Mouse (Mus musculus) heart, embryonic 13.5 days (tissue): ENCODE results near the gene Prkag1. TPM values are rescaled to one million over a fixed set of nuclear protein-coding genes. Genes with fewer than 3 reads are reported as not detected.
"Not testable (repeated sequence)": the region's sequence is repeated elsewhere in the genome, so short reads cannot be mapped to it uniquely, and the experiment has no call there.

ENCODE experiments used
- ATAC-seq: fragments of 200-750 bp; cut with Nextera tagmentation; 2 replicates; pipeline ENCODE4 v1.8.0; 2017; ENCODE audit warnings: moderate TSS enrichment; ENCODE audit not compliant: insufficient number of reproducible peaks, low FRiP score, low TSS enrichment; ENCODE audit errors: extremely low read depth
- H3K27ac ChIP-seq: fragments of 300-500 bp; sonication (generic); replicated peaks from 2 replicates; pipeline ENCODE4 v1.5.1; 2015; ENCODE audit warnings: moderate library complexity, mild to moderate bottlenecking, inconsistent platforms
- H3K27me3 ChIP-seq: fragments of 300-500 bp; sonication (generic); replicated peaks from 2 replicates; pipeline ENCODE4 v1.6.1; 2015; ENCODE audit warnings: mild to moderate bottlenecking, inconsistent platforms
- H3K36me3 ChIP-seq: fragments of 300-500 bp; sonication (generic); 2 replicates; pipeline ENCODE4 v1.6.1; 2015; ENCODE audit warnings: mild to moderate bottlenecking, inconsistent platforms
- H3K4me1 ChIP-seq: fragments of 300-500 bp; sonication (generic); 2 replicates; pipeline ENCODE4 v1.6.1; 2015; ENCODE audit warnings: inconsistent platforms
- H3K4me2 ChIP-seq: fragments of 300-500 bp; sonication (generic); 2 replicates; pipeline ENCODE4 v1.6.1; 2015; ENCODE audit warnings: inconsistent platforms, mild to moderate bottlenecking, moderate library complexity
- H3K4me3 ChIP-seq: fragments of 300-500 bp; sonication (generic); 2 replicates; pipeline ENCODE4 v1.5.1; 2015; ENCODE audit warnings: moderate library complexity, mild to moderate bottlenecking, inconsistent platforms
- H3K9ac ChIP-seq: fragments of 300-500 bp; sonication (generic); 2 replicates; pipeline ENCODE4 v1.6.1; 2015; ENCODE audit warnings: inconsistent platforms, mild to moderate bottlenecking, moderate library complexity
- H3K9me3 ChIP-seq: fragments of 300-500 bp; sonication (generic); 2 replicates; pipeline ENCODE4 v1.6.1; 2016; ENCODE audit warnings: inconsistent platforms
- WGBS: fragments of 180-500 bp; shearing (Covaris S2); methylation state at CpG from one replicate; pipeline ENCODE4 v1.1.7; 2015; ENCODE audit warnings: mixed read lengths; 5-methylcytosine and 5-hydroxymethylcytosine counted together
- polyA plus RNA-seq: library from polyadenylated mRNA; unstranded; fragments of >200 nt; fragmentation: Nextera tagmentation; extraction: Ambion mirVana; gene quantifications from 2 replicates; pipeline ENCODE4 v1.2.1, GENCODE M21; 2015

The Prkag1 gene
- polyA plus RNA-seq, 1 experiment from 2014 or later = 88.3 TPM

GRCm38 (mm10) chr15:98812741-98813424 lies 18.4 kb downstream of the Prkag1 start:
- ATAC-seq = no peak
- Histone ChIP-seq H3K4me3 (no peak overlapping the region), H3K4me2 (no peak overlapping the region), H3K27me3 (peaks cover 30% of the 10 kb centered on the region), H3K27ac (no peak overlapping the region), H3K9ac (no peak overlapping the region), H3K4me1 (peaks cover 22% of the 10 kb centered on the region), H3K36me3 (peaks cover 70% of the 10 kb centered on the region), H3K9me3 (no peaks in the 10 kb centered on the region)
- WGBS = 84% methylated on average over 20 of the region's 20 CpGs

- not testable (repeated sequence) for H3K27ac ChIP-seq, H3K9ac ChIP-seq, H3K4me2 ChIP-seq, H3K9me3 ChIP-seq, H3K4me3 ChIP-seq, ATAC-seq
- WGBS = 65% methylated on average over 6 of the region's 6 CpGs
- H3K27me3 ChIP-seq = peaks cover 57% of the 10 kb centered on the region
- H3K4me1 ChIP-seq = peaks cover 46% of the 10 kb centered on the region
- H3K36me3 ChIP-seq = peaks cover 46% of the 10 kb centered on the region
Observed at GRCm38 (mm10) chr15:98810212-98810611, 21.1 kb downstream of the Prkag1 start.

GRCm38 (mm10) chr15:98809390-98809789 lies 21.9 kb downstream of the Prkag1 start, which contains the start of gene Ddn:
Ddn (minus strand) TSS chr15:98809490.
- no peak within 1 kb of the TSS for H3K27ac ChIP-seq
- WGBS = 33% methylated on average over 3 of the region's 3 CpGs
- H3K27me3 ChIP-seq = peaks cover 65% of the 10 kb centered on the region
- ATAC-seq = no peak
- H3K4me2 ChIP-seq = peak within 1 kb of the TSS; percentile 77
- H3K4me3 ChIP-seq = peak within 1 kb of the TSS; percentile 57
- peaks cover 51% of the 10 kb centered on the region for H3K4me1 ChIP-seq
- H3K9ac ChIP-seq = peak within 1 kb of the TSS; percentile 76
- H3K36me3 ChIP-seq = peaks cover 39% of the 10 kb centered on the region
- no peaks in the 10 kb centered on the region for H3K9me3 ChIP-seq

GRCm38 (mm10) chr15:98808651-98809134 lies 22.6 kb downstream of the Prkag1 start:
- Histone ChIP-seq H3K4me2 (peak overlapping the region; percentile 77), H3K4me3 (peak overlapping the region; percentile 57), H3K27me3 (peaks cover 72% of the 10 kb centered on the region), H3K36me3 (peaks cover 32% of the 10 kb centered on the region), H3K4me1 (peaks cover 57% of the 10 kb centered on the region), H3K9ac (peak overlapping the region; percentile 76), H3K9me3 (no peaks in the 10 kb centered on the region), H3K27ac (no peak overlapping the region)
- WGBS = 17% methylated on average over 6 of the region's 6 CpGs
- ATAC-seq = no peak

- H3K4me1 ChIP-seq = peaks cover 63% of the 10 kb centered on the region
- under 1% methylated on average over 22 of the region's 34 CpGs for WGBS
- peak overlapping the region; percentile 77 for H3K4me2 ChIP-seq
- peak overlapping the region; percentile 76 for H3K9ac ChIP-seq
- no peak for ATAC-seq
- peaks cover 26% of the 10 kb centered on the region for H3K36me3 ChIP-seq
- no peaks in the 10 kb centered on the region for H3K9me3 ChIP-seq
- H3K4me3 ChIP-seq = peak overlapping the region; percentile 57
- peaks cover 78% of the 10 kb centered on the region for H3K27me3 ChIP-seq
- no peak overlapping the region for H3K27ac ChIP-seq
Observed at GRCm38 (mm10) chr15:98807895-98808650, 23.2 kb downstream of the Prkag1 start.

GRCm38 (mm10) chr15:98806809-98807770 lies 24.2 kb downstream of the Prkag1 start:
- H3K27me3 ChIP-seq = peaks cover 88% of the 10 kb centered on the region
- peak overlapping the region; percentile 57 for H3K4me3 ChIP-seq
- WGBS = 1% methylated on average over 58 of the region's 58 CpGs
- H3K27ac ChIP-seq = no peak overlapping the region
- peak overlapping the region; percentile 77 for H3K4me2 ChIP-seq
- peaks cover 17% of the 10 kb centered on the region for H3K36me3 ChIP-seq
- no peaks in the 10 kb centered on the region for H3K9me3 ChIP-seq
- peak overlapping the region; percentile 76 for H3K9ac ChIP-seq
- ATAC-seq = no peak
- peaks cover 66% of the 10 kb centered on the region for H3K4me1 ChIP-seq

- H3K4me2 ChIP-seq = peak overlapping the region; percentile 77
- H3K4me3 ChIP-seq = peak overlapping the region; percentile 57
- peaks cover 9% of the 10 kb centered on the region for H3K36me3 ChIP-seq
- WGBS = 9% methylated on average over 30 of the region's 30 CpGs
- H3K4me1 ChIP-seq = peaks cover 66% of the 10 kb centered on the region
- no peak overlapping the region for H3K9ac ChIP-seq
- no peaks in the 10 kb centered on the region for H3K9me3 ChIP-seq
- no peak overlapping the region for H3K27ac ChIP-seq
- ATAC-seq = no peak
- H3K27me3 ChIP-seq = peaks cover 96% of the 10 kb centered on the region
Observed at GRCm38 (mm10) chr15:98806071-98806808, 25.1 kb downstream of the Prkag1 start.

- ATAC-seq = no peak
- Histone ChIP-seq H3K4me1 (peaks cover 66% of the 10 kb centered on the region), H3K9me3 (no peaks in the 10 kb centered on the region), H3K4me3 (peak overlapping the region; percentile 57), H3K27me3 (peaks cover 100% of the 10 kb centered on the region), H3K9ac (peak overlapping the region; percentile 76), H3K27ac (no peak overlapping the region), H3K36me3 (0 out of 2 replicates have a peak, but pooled peaks cover 1% of the 10 kb centered on the region), H3K4me2 (peak overlapping the region; percentile 77)
- 1% methylated on average over 64 of the region's 64 CpGs for WGBS
Observed at GRCm38 (mm10) chr15:98805324-98806040, 25.8 kb downstream of the Prkag1 start.

GRCm38 (mm10) chr15:98804054-98804453 lies 27.3 kb downstream of the Prkag1 start:
- no peaks in the 10 kb centered on the region for H3K36me3 ChIP-seq
- under 1% methylated on average over 32 of the region's 32 CpGs for WGBS
- H3K27me3 ChIP-seq = peaks cover 100% of the 10 kb centered on the region
- H3K9me3 ChIP-seq = no peaks in the 10 kb centered on the region
- peak overlapping the region; percentile 64 for H3K4me2 ChIP-seq
- H3K4me1 ChIP-seq = peaks cover 56% of the 10 kb centered on the region
- no peak overlapping the region for H3K27ac ChIP-seq
- peak overlapping the region; percentile 42 for H3K9ac ChIP-seq
- peak overlapping the region; percentile 34 for H3K4me3 ChIP-seq
- ATAC-seq = no peak

- Histone ChIP-seq H3K4me2 (peak overlapping the region; percentile 64; the same call in 1 of the 2 replicates), H3K4me1 (peaks cover 47% of the 10 kb centered on the region), H3K36me3 (no peaks in the 10 kb centered on the region), H3K27me3 (peaks cover 100% of the 10 kb centered on the region), H3K27ac (no peak overlapping the region), H3K9me3 (no peaks in the 10 kb centered on the region), H3K4me3 (no peak overlapping the region), H3K9ac (no peak overlapping the region)
- WGBS = 5% methylated on average over 8 of the region's 8 CpGs
- ATAC-seq = no peak
Observed at GRCm38 (mm10) chr15:98802926-98803325, 28.4 kb downstream of the Prkag1 start.
